28 mouse cellular contexts compared by ENCODE assay signal in genomic region chr16:22879945-22880595, GRCm38 (mm10). TPM values are rescaled to one million over a fixed set of nuclear protein-coding genes. Genes with fewer than 3 reads are reported as not detected.
DNase-seq lines count a peak whose midpoint lies in the region; ATAC-seq and TF ChIP-seq lines count a peak whose summit lies in the region.
"Had no signal": no experiment of that assay in that cellular context is flagged by ENCODE, and none has a peak within 500 bp of the region (broad histone marks: within the 10 kb centered on the region; RNA-seq: fewer than 3 reads in every experiment).

No protein-coding gene starts in this region.

- H3K4me3 ChIP-seq in lung, postnatal 0 days (ENCODE audit: low read depth, low read length), result no peak overlapping the region
- H3K4me3 ChIP-seq in liver, postnatal 0 days (ENCODE audit: low read depth, low read length), result no peak overlapping the region
- H3K4me3 ChIP-seq: embryonic facial prominence, embryonic 15.5 days; forebrain, embryonic 12.5 days; heart, embryonic 13.5 days; neural tube, embryonic 15.5 days had no signal

- peak; percentile 15 for DNase-seq in heart, postnatal 4 days
- DNase-seq in heart, postnatal 14 days, result no peak
- DNase-seq in lung, postnatal 0 days (ENCODE audit: low spot score), result peak; percentile 5
- no peak for DNase-seq in lung, postnatal 10 days
- peak; percentile 27 for DNase-seq in MN1 (ENCODE audit: low spot score)
- no peak for DNase-seq in liver, postnatal 0 days
- DNase-seq in yolk sac, embryonic 10.5 days (ENCODE audit: low spot score), result no peak
- DNase-seq: cerebellum, adult 2 months; cerebellum, postnatal 36 days; kidney, adult 8-10 months; kidney, postnatal 36 days; lung, postnatal 14 days; midbrain, embryonic 14.5 days; right cerebral cortex, adult 18-20 months; thymus, postnatal 36 days had no signal

- H3K36me3 ChIP-seq in lung, postnatal 0 days (ENCODE audit: insufficient read depth, low read length), result no peaks in the 10 kb centered on the region
- H3K36me3 ChIP-seq in liver, postnatal 0 days (replicated peaks; ENCODE audit: insufficient read depth, low read length), result no peaks in the 10 kb centered on the region
- H3K36me3 ChIP-seq: embryonic facial prominence, embryonic 15.5 days; forebrain, embryonic 12.5 days; heart, embryonic 13.5 days; neural tube, embryonic 15.5 days had no signal

- intact Hi-C loops in heart, postnatal 14 days (cut with DNase I), result loop anchor here (5.0 kb wide), 1 partner anchor 72 kb away; the partner anchor contains the start of gene Hrg

- no peak for ATAC-seq in lung, postnatal 0 days
- no peak for ATAC-seq in liver, postnatal 0 days
- ATAC-seq: activated CD4-positive, CD25-positive, alpha-beta regulatory T cell, adult 4 months; inflammation-experienced regulatory T-cells, adult 6 months had no signal

- no peak overlapping the region for H3K9ac ChIP-seq in lung, postnatal 0 days (replicated peaks; ENCODE audit: low read depth)
- 0 out of 2 replicates have a peak overlapping the region, but pooled peaks have one; percentile 21 for H3K9ac ChIP-seq in liver, postnatal 0 days (replicated peaks)
- H3K9ac ChIP-seq: embryonic facial prominence, embryonic 15.5 days; forebrain, embryonic 12.5 days; heart, embryonic 13.5 days; liver, embryonic 14.5 days; neural tube, embryonic 15.5 days had no signal

- H3K4me2 ChIP-seq in lung, postnatal 0 days (replicated peaks; ENCODE audit: low read depth, low read length), result no peak overlapping the region
- H3K4me2 ChIP-seq in liver, postnatal 0 days (ENCODE audit: low read depth, low read length), result no peak overlapping the region
- H3K4me2 ChIP-seq: embryonic facial prominence, embryonic 15.5 days; forebrain, embryonic 12.5 days; heart, embryonic 13.5 days; neural tube, embryonic 15.5 days had no signal

- 49% methylated on average over 7 of the region's 7 CpGs for WGBS in lung, postnatal 0 days
- 56% methylated on average over 7 of the region's 7 CpGs for WGBS in liver, postnatal 0 days (ENCODE audit: insufficient replicate concordance)

- no peaks in the 10 kb centered on the region for H3K27me3 ChIP-seq in lung, postnatal 0 days (replicated peaks; ENCODE audit: insufficient read depth, low read length)
- no peaks in the 10 kb centered on the region for H3K27me3 ChIP-seq in liver, postnatal 0 days (ENCODE audit: insufficient read depth, low read length)
- H3K27me3 ChIP-seq: embryonic facial prominence, embryonic 15.5 days; heart, embryonic 13.5 days; neural tube, embryonic 15.5 days had no signal

- H3K9me3 ChIP-seq in lung, postnatal 0 days (ENCODE audit: low read length), result no peaks in the 10 kb centered on the region
- no peaks in the 10 kb centered on the region for H3K9me3 ChIP-seq in liver, postnatal 0 days (ENCODE audit: low read length)
- H3K9me3 ChIP-seq: embryonic facial prominence, embryonic 15.5 days; forebrain, embryonic 12.5 days; heart, embryonic 13.5 days; neural tube, embryonic 15.5 days had no signal

- no peak for TF ChIP-seq EP300 in lung, postnatal 0 days (IDR thresholded peaks at IDR 0.05)
- no peak for TF ChIP-seq EP300 in liver, postnatal 0 days (IDR thresholded peaks at IDR 0.05; ENCODE audit: low read depth)

- H3K4me1 ChIP-seq in lung, postnatal 0 days (ENCODE audit: insufficient read depth, low read depth, low read length), result no peaks in the 10 kb centered on the region
- peaks cover 33% of the 10 kb centered on the region for H3K4me1 ChIP-seq in liver, postnatal 0 days (ENCODE audit: insufficient read depth)
- H3K4me1 ChIP-seq: neural tube, embryonic 15.5 days had no signal

- TF ChIP-seq CTCF in lung, postnatal 0 days (IDR thresholded peaks at IDR 0.05), result no peak
- TF ChIP-seq CTCF in liver, postnatal 0 days (IDR thresholded peaks at IDR 0.05; ENCODE audit: low read depth), result no peak

- H3K27ac ChIP-seq in lung, postnatal 0 days (ENCODE audit: low read length), result no peak overlapping the region
- H3K27ac ChIP-seq in liver, postnatal 0 days (ENCODE audit: low read depth), result peak overlapping the region; percentile 98
- H3K27ac ChIP-seq: embryonic facial prominence, embryonic 15.5 days; forebrain, embryonic 12.5 days; heart, embryonic 13.5 days; liver, embryonic 14.5 days; neural tube, embryonic 15.5 days; stomach, postnatal 0 days had no signal

RNA-seq across cellular contexts. Expression of gene Ahsg, which starts 11.0 kb away (rescaled TPM):
- total RNA-seq in heart, postnatal 4 days (2021), result 1 to 10 TPM; 8.6 to 9.8 TPM
- 10 to 100 TPM in 1 of 2 experiments, 1 to 10 TPM in 1; 8.8 to 16.6 TPM for total RNA-seq in heart, postnatal 14 days (2021)
- polyA plus RNA-seq in lung, postnatal 0 days (2015; fragmentation: Nextera tagmentation; extraction: Ambion mirVana), result 1.6 and 3.0 TPM in 2 replicates
- 25,564 and 27,060 TPM in 2 replicates for polyA plus RNA-seq in liver, postnatal 0 days (2015; fragmentation: Nextera tagmentation; extraction: Ambion mirVana)
- total RNA-seq: hematopoietic stem cell, adult 5-6 weeks; left cerebral cortex, adult 18-20 months; left cerebral cortex, postnatal 36 days; megakaryocyte, adult 5-6 weeks had no signal
- polyA plus RNA-seq: activated CD4-positive, CD25-positive, alpha-beta regulatory T cell, adult 4 months; C2C12; cerebellum, adult 2 months; forebrain, embryonic 12.5 days; inflammation-experienced regulatory T-cells, adult 6 months; midbrain, embryonic 14.5 days had no signal

RNA-seq across cellular contexts. Expression of gene Dnajb11, which starts 22.4 kb away (rescaled TPM):
- total RNA-seq in heart, postnatal 4 days (2021), result 10 to 100 TPM; 68.4 to 69.1 TPM
- total RNA-seq in heart, postnatal 14 days (2021), result 10 to 100 TPM; 47.6 to 54.3 TPM
- polyA plus RNA-seq in lung, postnatal 0 days (2015; fragmentation: Nextera tagmentation; extraction: Ambion mirVana), result 82.8 and 86.9 TPM in 2 replicates
- polyA plus RNA-seq in liver, postnatal 0 days (2015; fragmentation: Nextera tagmentation; extraction: Ambion mirVana), result 48.9 and 50.3 TPM in 2 replicates

RNA-seq across cellular contexts. Expression of gene Tbccd1, which starts 22.6 kb away (rescaled TPM):
- total RNA-seq in heart, postnatal 4 days (2021), result 10 to 100 TPM in 1 of 2 experiments, 1 to 10 TPM in 1; 9.9 to 11.7 TPM
- total RNA-seq in heart, postnatal 14 days (2021), result 1 to 10 TPM; 9.1 to 9.9 TPM
- polyA plus RNA-seq in lung, postnatal 0 days (2015; fragmentation: Nextera tagmentation; extraction: Ambion mirVana), result 15.3 and 16.0 TPM in 2 replicates
- polyA plus RNA-seq in liver, postnatal 0 days (2015; fragmentation: Nextera tagmentation; extraction: Ambion mirVana), result 13.7 and 14.6 TPM in 2 replicates

RNA-seq across cellular contexts. Expression of gene Fetub, which starts 38.1 kb away (rescaled TPM):
- total RNA-seq in heart, postnatal 4 days (2021), result not detected
- not detected for total RNA-seq in heart, postnatal 14 days (2021)
- 0.30 and 0.35 TPM in 2 replicates for polyA plus RNA-seq in lung, postnatal 0 days (2015; fragmentation: Nextera tagmentation; extraction: Ambion mirVana)
- 578 and 644 TPM in 2 replicates for polyA plus RNA-seq in liver, postnatal 0 days (2015; fragmentation: Nextera tagmentation; extraction: Ambion mirVana)
- total RNA-seq: hematopoietic stem cell, adult 5-6 weeks; left cerebral cortex, adult 18-20 months; left cerebral cortex, postnatal 36 days; megakaryocyte, adult 5-6 weeks had no signal
- polyA plus RNA-seq: activated CD4-positive, CD25-positive, alpha-beta regulatory T cell, adult 4 months; cerebellum, adult 2 months; forebrain, embryonic 12.5 days; heart, embryonic 13.5 days; midbrain, embryonic 14.5 days; neural tube, embryonic 15.5 days had no signal

Comparison
In these comparisons a context has a peak if more than half of its experiments do, and no peak if none do; other contexts are left out.
1. DNase-seq: peak in heart, postnatal 4 days (single experiment), lung, postnatal 0 days (single experiment) and MN1 (single experiment); none in heart, postnatal 14 days (0 of 2), lung, postnatal 10 days (single experiment), liver, postnatal 0 days (single experiment) and yolk sac, embryonic 10.5 days (single experiment).